Mouse (Mus musculus) G1E (cell line): ENCODE results near the gene Tmcc3.

Experiments
- CTCF ChIP-seq: IDR thresholded peaks from 2 replicates; pipeline ENCODE4 v1.5.1; 2012; ENCODE audit warnings: low read depth, low read length, inconsistent platforms, mixed read lengths
- TAL1 ChIP-seq: conservative IDR thresholded peaks from 2 replicates; pipeline ENCODE4 v1.6.1; 2012; ENCODE audit warnings: low read depth, low read length, inconsistent platforms, mixed read lengths

DNA sequence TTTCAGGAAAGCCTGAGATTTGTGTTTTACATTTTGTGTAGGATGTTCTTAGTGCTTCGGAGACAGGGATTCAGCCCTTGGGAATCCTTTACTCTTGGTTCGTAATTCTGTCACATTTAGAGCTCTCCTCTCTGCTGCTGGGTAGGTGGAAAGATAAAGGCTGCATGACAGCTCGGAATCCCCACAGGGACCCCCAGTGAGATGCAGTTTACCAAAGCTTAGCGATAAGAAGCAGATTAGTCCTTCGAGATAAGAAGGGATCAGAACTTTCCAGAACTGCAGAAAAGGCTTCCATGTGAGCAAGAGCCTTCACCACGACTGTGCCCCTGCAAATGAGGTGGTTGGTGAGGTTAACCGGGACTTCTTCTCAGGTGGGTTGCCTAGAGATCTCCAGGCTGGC lies 122.2 kb downstream of the Tmcc3 start:
- TF ChIP-seq CTCF (no peak), TAL1 (no peak)
